Mouse (Mus musculus): ENCODE data around the gene Pla2g2f. TPM values are rescaled to one million over a fixed set of nuclear protein-coding genes. Genes with fewer than 3 reads are reported as not detected.

The Pla2g2f gene
- polyA plus RNA-seq (2014; fragmentation: Nextera tagmentation; extraction: Ambion mirVana), result 0.09 and 0.14 TPM in 2 replicates

DNA sequence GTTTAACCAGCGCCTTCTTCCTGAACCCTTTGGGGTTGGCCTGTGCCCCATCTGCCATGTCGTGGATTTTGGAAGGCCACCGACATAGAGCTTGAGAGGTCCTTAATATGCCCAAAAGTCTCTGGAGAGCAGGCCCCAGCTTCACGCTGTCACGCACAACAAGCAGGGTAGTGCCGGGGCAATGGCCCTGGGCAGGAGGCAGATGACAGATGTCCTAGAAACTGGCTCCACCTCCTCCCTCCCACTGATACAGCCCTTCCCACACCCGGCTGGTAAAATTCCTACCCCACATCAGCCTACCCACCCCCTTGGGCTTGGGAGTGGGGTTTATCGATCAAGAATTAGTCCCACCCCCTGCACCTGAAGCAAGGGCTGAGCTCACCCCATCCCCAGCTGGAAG lies at the start of gene Pla2g2f:
Gene Pla2g2f (minus strand): TSS at position 211 of the 400 bp plus-strand sequence.
- H3K9me3 ChIP-seq (ENCODE audit: control insufficient read depth, low read length), result peaks cover 3% of the 10 kb centered on the region; the same call in 1 of the 2 replicates
- ATAC-seq (ENCODE audit: insufficient number of reproducible peaks, low FRiP score, low TSS enrichment, low read depth), result no peak
- WGBS, result 77% methylated on average over 8 of the region's 8 CpGs

DNA sequence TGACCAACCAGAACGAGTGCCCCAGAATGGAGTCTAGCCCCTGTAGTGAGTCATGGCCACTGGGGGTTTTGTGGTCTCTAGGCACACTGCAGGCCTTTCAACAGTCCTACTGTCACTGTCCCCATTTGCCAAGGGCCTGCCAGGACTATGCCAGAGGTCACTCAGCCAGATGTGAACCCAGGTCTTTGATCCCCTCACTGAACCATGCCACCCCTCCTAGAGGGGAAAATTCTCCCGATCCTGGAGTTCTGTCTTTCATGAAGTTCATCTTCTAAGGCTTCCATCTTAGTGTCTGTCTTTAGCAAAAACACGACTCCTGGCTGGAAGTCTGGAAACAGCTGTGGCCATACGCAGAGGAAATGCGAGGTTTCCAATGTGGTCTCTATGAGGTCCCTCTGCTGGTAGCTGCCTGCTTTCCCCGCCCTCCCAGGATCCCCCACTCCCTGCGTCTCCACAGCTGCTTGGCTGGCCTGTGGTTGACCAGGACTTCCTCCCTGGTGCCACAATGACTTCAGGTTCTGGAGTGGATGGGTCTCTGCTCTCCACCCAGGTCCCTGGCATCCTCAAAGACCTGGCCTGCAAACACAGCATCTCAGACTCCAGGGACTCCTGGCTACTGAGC lies 49.6 kb upstream of the Pla2g2f start:
- Histone ChIP-seq H3K4me1 (ENCODE audit: control insufficient read depth, insufficient read depth, low read length) (no peaks in the 10 kb centered on the region), H3K9me3 (ENCODE audit: control insufficient read depth, low read length) (no peaks in the 10 kb centered on the region), H3K36me3 (ENCODE audit: control insufficient read depth, insufficient read depth, low read length) (no peaks in the 10 kb centered on the region), H3K4me2 (ENCODE audit: low read depth, severe bottlenecking) (no peak overlapping the region), H3K27me3 (ENCODE audit: control insufficient read depth, insufficient read depth, low read length) (no peaks in the 10 kb centered on the region), H3K4me3 (ENCODE audit: low read depth, low read length) (no peak overlapping the region), H3K27ac (replicated peaks; ENCODE audit: low read depth, low read length) (no peak overlapping the region), H3K9ac (ENCODE audit: low read length) (no peak overlapping the region)
- ATAC-seq (ENCODE audit: insufficient number of reproducible peaks, low FRiP score, low TSS enrichment, low read depth) (no peak), DNase-seq (ENCODE audit: low spot score) (no peak)
- 62% methylated on average over 7 of the region's 7 CpGs for WGBS

More for the DNA sequence above, at the start of gene Pla2g2f:
- Histone ChIP-seq H3K4me2 (ENCODE audit: low read depth, severe bottlenecking) (no peak within 1 kb of the TSS), H3K27me3 (ENCODE audit: control insufficient read depth, insufficient read depth, low read length) (no peaks in the 10 kb centered on the region), H3K4me3 (ENCODE audit: low read depth, low read length) (no peak within 1 kb of the TSS), H3K4me1 (ENCODE audit: control insufficient read depth, insufficient read depth, low read length) (peaks cover 7% of the 10 kb centered on the region), H3K36me3 (ENCODE audit: control insufficient read depth, insufficient read depth, low read length) (no peaks in the 10 kb centered on the region), H3K27ac (replicated peaks; ENCODE audit: low read depth, low read length) (no peak within 1 kb of the TSS), H3K9ac (ENCODE audit: low read length) (no peak within 1 kb of the TSS)
- no peak for DNase-seq (ENCODE audit: low spot score)

DNA sequence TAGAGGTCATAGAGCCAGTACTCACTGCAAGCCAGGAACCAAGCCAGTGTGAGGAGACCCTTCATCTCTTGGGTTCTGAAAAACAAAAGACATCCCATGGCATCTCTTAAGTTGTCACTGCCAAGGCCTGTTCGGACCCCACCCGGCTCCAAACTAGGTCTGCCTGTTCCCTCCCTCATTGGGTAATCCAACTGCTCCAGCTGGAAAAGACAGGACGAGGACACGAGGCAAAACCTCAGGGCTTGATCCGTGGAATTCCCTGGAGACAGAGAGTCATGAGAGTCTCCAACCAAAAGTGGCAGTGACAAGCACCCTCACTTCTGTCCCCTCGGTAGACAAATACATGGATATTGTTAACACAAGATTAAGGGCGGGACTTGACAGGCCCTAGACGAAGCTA lies 48.7 kb upstream of the Pla2g2f start:
- Histone ChIP-seq H3K4me3 (ENCODE audit: low read depth, low read length) (no peak overlapping the region), H3K9me3 (ENCODE audit: control insufficient read depth, low read length) (no peaks in the 10 kb centered on the region), H3K4me2 (ENCODE audit: low read depth, severe bottlenecking) (no peak overlapping the region), H3K9ac (ENCODE audit: low read length) (no peak overlapping the region), H3K27ac (replicated peaks; ENCODE audit: low read depth, low read length) (no peak overlapping the region), H3K27me3 (ENCODE audit: control insufficient read depth, insufficient read depth, low read length) (no peaks in the 10 kb centered on the region), H3K4me1 (ENCODE audit: control insufficient read depth, insufficient read depth, low read length) (no peaks in the 10 kb centered on the region), H3K36me3 (ENCODE audit: control insufficient read depth, insufficient read depth, low read length) (no peaks in the 10 kb centered on the region)
- WGBS, result 88% methylated on average over 8 of the region's 8 CpGs
- ATAC-seq (ENCODE audit: insufficient number of reproducible peaks, low FRiP score, low TSS enrichment, low read depth) (no peak), DNase-seq (ENCODE audit: low spot score) (no peak)

DNA sequence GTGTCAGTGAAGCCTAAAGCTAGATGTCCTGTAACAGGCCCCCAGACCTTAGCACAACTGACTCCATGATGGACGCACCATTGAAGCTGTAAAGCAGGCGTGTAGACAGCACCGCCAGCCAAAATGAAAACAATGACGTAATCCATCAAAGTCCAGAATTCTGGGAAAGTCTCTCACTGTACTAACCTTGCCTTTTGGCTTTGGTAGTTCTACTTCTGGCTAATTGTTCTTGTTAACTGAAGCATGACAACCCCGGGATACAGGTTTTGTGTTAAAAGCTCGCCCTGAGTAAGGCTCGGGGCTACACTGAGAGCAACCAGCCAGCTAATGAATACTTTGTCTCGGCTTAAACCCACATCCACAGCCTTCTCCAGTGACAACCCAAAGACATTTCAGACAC lies 47.8 kb upstream of the Pla2g2f start:
- no peak overlapping the region for H3K9ac ChIP-seq (ENCODE audit: low read length)
- no peak overlapping the region for H3K27ac ChIP-seq (replicated peaks; ENCODE audit: low read depth, low read length)
- no peaks in the 10 kb centered on the region; the same call in 1 of the 2 replicates for H3K4me1 ChIP-seq (ENCODE audit: control insufficient read depth, insufficient read depth, low read length)
- H3K4me2 ChIP-seq (ENCODE audit: low read depth, severe bottlenecking), result no peak overlapping the region
- no peak overlapping the region for H3K4me3 ChIP-seq (ENCODE audit: low read depth, low read length)
- H3K27me3 ChIP-seq (ENCODE audit: control insufficient read depth, insufficient read depth, low read length), result no peaks in the 10 kb centered on the region
- DNase-seq (ENCODE audit: low spot score) (no peak), ATAC-seq (ENCODE audit: insufficient number of reproducible peaks, low FRiP score, low TSS enrichment, low read depth) (no peak)
- no peaks in the 10 kb centered on the region for H3K36me3 ChIP-seq (ENCODE audit: control insufficient read depth, insufficient read depth, low read length)
- 76% methylated on average over 8 of the region's 8 CpGs for WGBS
- H3K9me3 ChIP-seq (ENCODE audit: control insufficient read depth, low read length), result no peaks in the 10 kb centered on the region

DNA sequence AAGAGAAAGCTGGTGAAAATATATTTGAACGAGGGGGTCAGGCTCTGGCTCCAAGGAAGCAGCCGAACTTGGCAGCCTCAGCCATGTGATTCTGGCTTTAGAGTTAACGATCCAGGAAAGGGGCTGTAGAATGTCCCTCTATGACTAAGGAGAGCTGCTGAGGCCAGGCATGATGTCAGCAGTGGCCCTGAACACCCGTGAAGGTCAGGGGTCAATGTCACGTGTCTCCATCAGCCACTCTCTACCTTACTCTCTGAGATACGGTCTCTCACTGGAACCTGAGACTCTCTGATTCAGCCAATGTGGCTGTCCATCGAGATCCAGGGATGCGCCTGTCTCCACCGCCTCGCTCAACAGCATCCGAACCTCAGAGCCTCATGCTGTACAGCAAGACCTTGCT lies 45.5 kb upstream of the Pla2g2f start:
- Histone ChIP-seq H3K4me1 (ENCODE audit: control insufficient read depth, insufficient read depth, low read length) (no peaks in the 10 kb centered on the region; the same call in 1 of the 2 replicates), H3K27me3 (ENCODE audit: control insufficient read depth, insufficient read depth, low read length) (no peaks in the 10 kb centered on the region), H3K4me3 (ENCODE audit: low read depth, low read length) (no peak overlapping the region), H3K36me3 (ENCODE audit: control insufficient read depth, insufficient read depth, low read length) (no peaks in the 10 kb centered on the region), H3K4me2 (ENCODE audit: low read depth, severe bottlenecking) (no peak overlapping the region), H3K27ac (replicated peaks; ENCODE audit: low read depth, low read length) (no peak overlapping the region), H3K9me3 (ENCODE audit: control insufficient read depth, low read length) (no peaks in the 10 kb centered on the region), H3K9ac (ENCODE audit: low read length) (no peak overlapping the region)
- no peak for ATAC-seq (ENCODE audit: insufficient number of reproducible peaks, low FRiP score, low TSS enrichment, low read depth)
- 85% methylated on average over 11 of the region's 11 CpGs for WGBS
- no peak for DNase-seq (ENCODE audit: low spot score)

DNA sequence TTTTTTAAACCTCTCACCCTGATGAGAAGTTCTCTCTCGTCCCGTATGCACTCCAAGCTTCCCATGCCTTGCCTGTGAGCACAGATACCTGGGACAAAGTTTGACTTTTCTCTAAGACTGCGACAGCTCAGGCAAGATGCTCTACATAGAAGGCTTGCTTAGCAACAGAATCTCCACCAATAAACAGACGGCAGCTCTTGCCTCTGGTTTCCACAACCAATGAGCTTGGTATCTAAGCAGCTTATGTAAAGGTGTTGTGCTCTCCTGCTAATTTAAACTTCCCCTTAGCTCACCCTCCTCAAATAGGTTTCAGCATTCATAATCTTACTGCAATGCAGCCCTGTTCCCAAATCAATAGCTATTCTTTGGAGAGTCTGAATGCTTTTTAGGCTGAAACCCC lies 44.2 kb upstream of the Pla2g2f start:
- Histone ChIP-seq H3K4me1 (ENCODE audit: control insufficient read depth, insufficient read depth, low read length) (no peaks in the 10 kb centered on the region; the same call in 1 of the 2 replicates), H3K9me3 (ENCODE audit: control insufficient read depth, low read length) (no peaks in the 10 kb centered on the region), H3K4me3 (ENCODE audit: low read depth, low read length) (no peak overlapping the region), H3K27me3 (ENCODE audit: control insufficient read depth, insufficient read depth, low read length) (no peaks in the 10 kb centered on the region), H3K36me3 (ENCODE audit: control insufficient read depth, insufficient read depth, low read length) (no peaks in the 10 kb centered on the region), H3K27ac (replicated peaks; ENCODE audit: low read depth, low read length) (no peak overlapping the region), H3K4me2 (ENCODE audit: low read depth, severe bottlenecking) (no peak overlapping the region), H3K9ac (ENCODE audit: low read length) (no peak overlapping the region)
- DNase-seq (ENCODE audit: low spot score) (no peak), ATAC-seq (ENCODE audit: insufficient number of reproducible peaks, low FRiP score, low TSS enrichment, low read depth) (no peak)
- WGBS, result 79% methylated on average over 4 of the region's 4 CpGs

DNA sequence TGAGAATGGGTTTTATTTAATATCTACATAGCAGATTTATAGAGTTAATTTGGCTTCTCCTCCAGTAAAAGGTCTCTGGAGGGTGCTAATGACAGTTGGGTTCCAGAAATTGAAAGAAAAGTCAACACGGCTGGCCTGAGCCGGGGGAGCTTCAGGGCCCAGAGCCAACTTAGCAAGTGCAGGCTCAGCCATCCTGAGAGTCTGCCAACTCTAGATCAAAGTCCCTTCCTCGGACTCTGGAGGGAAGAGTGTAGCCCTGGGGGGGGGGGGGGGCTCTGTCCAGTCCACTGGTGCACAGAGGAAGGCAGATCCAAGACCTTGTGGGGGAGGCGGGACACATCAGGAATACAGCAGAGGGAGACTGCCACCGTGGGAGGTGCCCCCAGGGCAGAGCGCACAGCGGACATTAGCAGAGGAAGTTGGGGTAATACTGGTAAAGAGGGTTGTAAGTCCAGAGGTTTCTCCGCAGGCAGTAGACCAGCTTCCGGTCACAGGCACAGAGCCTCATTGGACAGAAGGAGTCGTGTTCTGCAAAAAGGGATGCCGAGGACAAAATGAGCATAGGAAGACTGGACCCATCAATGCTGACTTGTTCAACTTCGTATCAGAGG lies 42.8 kb upstream of the Pla2g2f start:
- Histone ChIP-seq H3K9me3 (ENCODE audit: control insufficient read depth, low read length) (no peaks in the 10 kb centered on the region), H3K9ac (ENCODE audit: low read length) (no peak overlapping the region), H3K27me3 (ENCODE audit: control insufficient read depth, insufficient read depth, low read length) (no peaks in the 10 kb centered on the region), H3K4me1 (ENCODE audit: control insufficient read depth, insufficient read depth, low read length) (no peaks in the 10 kb centered on the region; the same call in 1 of the 2 replicates), H3K27ac (replicated peaks; ENCODE audit: low read depth, low read length) (no peak overlapping the region), H3K4me2 (ENCODE audit: low read depth, severe bottlenecking) (no peak overlapping the region), H3K4me3 (ENCODE audit: low read depth, low read length) (no peak overlapping the region), H3K36me3 (ENCODE audit: control insufficient read depth, insufficient read depth, low read length) (no peaks in the 10 kb centered on the region)
- DNase-seq (ENCODE audit: low spot score), result no peak
- no peak for ATAC-seq (ENCODE audit: insufficient number of reproducible peaks, low FRiP score, low TSS enrichment, low read depth)
- 69% methylated on average over 12 of the region's 12 CpGs for WGBS

DNA sequence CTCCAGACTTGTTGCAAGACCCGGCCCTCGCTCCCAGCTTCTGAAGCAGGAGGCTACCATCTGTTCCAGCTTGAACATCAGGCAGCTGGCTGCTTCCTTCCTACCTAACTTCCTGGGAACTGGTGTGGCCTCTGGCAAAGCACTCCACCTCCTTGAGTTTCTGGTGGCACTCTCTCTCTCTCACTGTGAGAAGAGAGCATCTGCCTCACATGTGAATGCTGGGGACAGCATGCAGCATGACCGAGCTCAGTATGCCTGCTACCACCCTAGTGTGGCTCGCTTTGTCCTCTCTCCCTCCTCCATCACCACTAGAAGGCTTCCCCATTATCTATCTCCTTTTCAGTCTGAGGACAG lies 39.8 kb upstream of the Pla2g2f start:
- Histone ChIP-seq H3K27ac (replicated peaks; ENCODE audit: low read depth, low read length) (no peak overlapping the region), H3K9ac (ENCODE audit: low read length) (no peak overlapping the region), H3K4me1 (ENCODE audit: control insufficient read depth, insufficient read depth, low read length) (no peaks in the 10 kb centered on the region; the same call in 1 of the 2 replicates), H3K4me3 (ENCODE audit: low read depth, low read length) (no peak overlapping the region), H3K9me3 (ENCODE audit: control insufficient read depth, low read length) (no peaks in the 10 kb centered on the region), H3K36me3 (ENCODE audit: control insufficient read depth, insufficient read depth, low read length) (no peaks in the 10 kb centered on the region), H3K27me3 (ENCODE audit: control insufficient read depth, insufficient read depth, low read length) (no peaks in the 10 kb centered on the region), H3K4me2 (ENCODE audit: low read depth, severe bottlenecking) (no peak overlapping the region)
- ATAC-seq (ENCODE audit: insufficient number of reproducible peaks, low FRiP score, low TSS enrichment, low read depth), result no peak
- WGBS, result 70% methylated on average over 4 of the region's 4 CpGs
- DNase-seq (ENCODE audit: low spot score), result no peak
